Mouse (Mus musculus) adipocyte (in vitro differentiated cells): ENCODE results near the gene Zfp612.
A peak's percentile ranks its signal among the peaks of the same experiment; 100 is the strongest.
"Not testable (repeated sequence)": the region's sequence is repeated elsewhere in the genome, so short reads cannot be mapped to it uniquely, and the experiment has no call there.

Experiments used
- DNase-seq: peaks from one replicate; pipeline ENCODE4 v3.0.0-alpha.2; 2016; ENCODE audit warnings: low spot score

Gene Zfp612

GRCm38 (mm10) chr8:110079282-110080221 is at the start of gene Zfp612:
TSS of gene Zfp612 (plus strand) at chr8:110079746.
- DNase-seq: no peak

DNA sequence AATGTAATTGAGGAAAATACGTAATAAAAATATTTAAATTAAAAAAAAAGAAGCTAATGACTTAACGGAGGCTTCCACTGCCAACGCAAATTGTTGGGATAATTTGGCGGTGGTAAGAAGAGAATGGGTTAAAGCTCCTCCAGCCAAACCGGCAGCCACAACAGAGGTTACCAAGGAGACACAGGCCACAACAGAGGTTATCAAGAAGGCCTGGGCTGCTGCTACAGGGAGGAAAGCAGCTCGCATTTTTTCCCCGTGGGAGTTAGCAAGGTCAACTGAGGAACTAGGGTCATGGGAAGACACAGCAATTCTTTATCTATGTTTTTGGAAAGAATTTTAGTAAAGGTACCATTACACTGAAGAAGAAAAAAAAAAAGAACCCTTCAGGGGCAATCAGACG is 45.8 kb upstream of the Zfp612 start:
- DNase-seq: not testable (repeated sequence)

DNA sequence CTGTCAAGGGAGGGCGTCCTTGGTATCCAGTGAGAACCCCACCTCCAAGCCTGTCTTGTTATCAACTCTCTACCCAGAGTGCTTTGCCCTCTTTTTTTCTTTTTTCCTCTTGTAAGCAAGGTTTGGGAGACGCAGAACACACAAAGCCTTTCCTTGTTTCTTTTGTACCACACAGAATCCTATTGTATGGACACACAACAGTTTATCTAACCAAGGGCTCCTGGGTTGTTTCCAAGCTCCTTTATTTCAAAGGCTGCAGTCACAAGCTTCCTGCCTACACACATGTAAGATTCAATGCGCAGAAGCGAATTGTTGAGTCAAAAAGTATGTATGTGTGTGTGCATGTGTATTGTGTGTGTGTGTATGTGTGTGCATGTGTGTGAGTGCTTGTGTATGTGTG is 45.2 kb upstream of the Zfp612 start:
- no peak for DNase-seq

DNA sequence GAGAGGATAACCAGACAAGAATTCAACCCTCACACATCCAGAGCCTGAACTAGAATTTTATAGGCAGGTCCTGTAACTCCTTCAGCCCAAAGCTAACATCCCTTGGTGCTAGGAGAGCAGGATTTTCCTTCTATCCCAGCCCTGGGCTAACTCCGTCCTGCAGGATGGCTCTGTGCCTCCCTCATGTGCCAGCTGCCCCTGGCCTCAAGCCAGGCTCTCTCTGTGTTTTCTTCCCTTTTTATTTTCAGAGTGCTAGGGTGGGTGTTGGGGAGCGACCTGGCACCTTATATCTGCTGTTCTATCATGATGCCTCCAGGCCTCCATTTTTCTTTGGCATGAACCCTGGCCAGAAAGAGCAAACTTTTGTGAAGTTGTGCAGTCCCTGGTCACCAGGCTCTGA is 43.4 kb upstream of the Zfp612 start:
- no peak for DNase-seq

- no peak for DNase-seq
Measured at GRCm38 (mm10) chr8:110039216-110039615, 40.3 kb upstream of the Zfp612 start.

DNA sequence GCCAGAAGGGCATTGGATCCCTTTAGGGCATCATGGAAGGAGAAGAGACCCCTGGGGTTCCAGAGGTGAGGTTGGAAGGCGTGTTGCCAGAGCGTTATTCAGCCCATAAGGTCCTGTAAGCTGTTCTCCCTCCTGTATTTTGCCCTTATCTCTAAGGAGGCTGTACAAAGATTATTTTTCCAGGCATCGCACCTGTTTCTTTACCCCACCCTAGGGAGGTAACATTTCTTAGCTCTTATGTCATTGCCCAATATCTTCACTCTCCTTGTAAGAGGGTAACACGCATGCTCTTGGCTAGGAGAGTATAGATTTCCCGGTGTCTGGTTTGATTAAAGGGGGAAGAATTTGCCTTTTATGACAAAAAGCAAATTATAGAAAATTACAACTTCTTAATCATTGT is 39.9 kb upstream of the Zfp612 start, which contains the start of gene Chst4:
TSS of gene Chst4 (minus strand) at position 82 of the 400 bp plus-strand sequence.
- DNase-seq: no peak

- DNase-seq: no peak
Measured at GRCm38 (mm10) chr8:110040509-110040908, 39.0 kb upstream of the Zfp612 start.

DNA sequence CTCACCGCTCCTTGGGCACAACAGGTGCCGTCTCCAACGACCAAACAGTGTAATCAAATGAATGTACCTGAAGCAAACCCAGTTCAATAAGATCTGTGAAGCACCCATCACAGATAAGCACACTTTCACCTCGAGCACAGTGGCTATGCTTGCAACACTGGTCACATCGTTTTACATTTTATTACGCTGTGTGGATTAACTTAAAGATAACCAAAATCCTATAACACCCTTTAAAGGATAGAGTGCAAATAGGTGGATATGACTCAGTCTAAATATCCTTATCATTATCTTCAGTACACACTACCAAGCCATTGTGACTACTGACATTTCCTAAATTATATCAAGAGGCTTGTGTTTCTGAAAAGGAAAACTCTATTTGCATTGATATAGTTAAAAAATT is 28.3 kb upstream of the Zfp612 start:
- no peak for DNase-seq

DNA sequence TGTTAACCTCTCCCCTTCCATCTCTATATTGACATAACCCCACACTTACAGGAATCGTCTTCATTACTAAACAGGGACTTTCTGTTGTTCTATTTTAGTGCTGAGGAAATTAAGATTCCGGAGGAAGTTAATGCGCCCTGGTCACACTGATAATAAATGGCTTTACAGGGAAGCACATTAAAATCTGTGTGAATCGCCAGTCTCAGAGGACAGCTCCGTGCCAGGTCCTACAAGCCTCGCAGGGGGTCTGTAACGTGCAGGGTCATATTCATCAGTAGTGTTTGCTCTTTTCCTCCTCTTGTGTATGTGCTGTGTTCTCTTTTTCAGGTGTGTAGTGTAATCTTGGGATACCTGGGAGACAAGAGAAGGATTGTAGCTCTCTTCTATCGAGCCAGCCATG is 21.3 kb upstream of the Zfp612 start:
- no peak for DNase-seq

DNA sequence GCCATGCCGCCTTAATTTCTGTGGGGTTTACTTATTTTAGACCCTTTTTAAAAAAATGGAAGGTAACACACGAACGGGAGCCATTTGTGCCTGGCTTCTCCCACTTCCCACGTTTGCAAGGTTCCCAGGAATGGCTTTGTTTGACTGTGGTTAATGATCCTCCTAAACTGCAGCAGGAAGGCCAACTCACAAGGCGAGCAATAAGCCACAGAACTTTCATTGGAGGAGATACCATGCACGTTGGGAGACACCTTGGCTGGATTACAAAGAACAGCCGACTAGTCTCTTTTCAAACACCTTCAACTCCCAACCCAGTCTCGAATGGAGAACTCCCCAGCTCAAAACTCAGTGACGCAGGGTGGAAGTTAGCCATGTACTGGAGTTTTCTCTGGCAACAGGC is 15.4 kb upstream of the Zfp612 start:
- DNase-seq: no peak

- no peak for DNase-seq
Measured at GRCm38 (mm10) chr8:110064606-110065365, 14.8 kb upstream of the Zfp612 start.

DNA sequence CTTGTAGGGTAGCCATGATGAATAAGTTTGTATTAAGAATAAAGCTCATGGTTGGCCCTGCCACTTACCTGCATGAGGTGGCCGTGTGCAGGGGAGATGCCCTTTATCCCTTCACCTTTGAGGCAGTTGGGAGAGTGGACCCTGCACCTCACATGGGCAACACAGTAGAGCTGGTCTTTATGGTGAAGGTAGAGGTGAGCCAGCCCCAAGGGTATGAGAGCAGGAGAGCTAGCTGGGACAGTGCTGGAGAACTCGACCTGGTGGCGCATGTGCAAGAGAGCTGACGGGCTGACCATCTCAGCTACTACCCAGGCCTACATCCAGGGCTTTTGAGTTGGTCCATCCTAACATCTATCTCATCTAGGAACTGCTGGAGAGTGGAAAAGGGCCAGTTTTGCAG is 13.9 kb upstream of the Zfp612 start:
- DNase-seq: no peak

DNA sequence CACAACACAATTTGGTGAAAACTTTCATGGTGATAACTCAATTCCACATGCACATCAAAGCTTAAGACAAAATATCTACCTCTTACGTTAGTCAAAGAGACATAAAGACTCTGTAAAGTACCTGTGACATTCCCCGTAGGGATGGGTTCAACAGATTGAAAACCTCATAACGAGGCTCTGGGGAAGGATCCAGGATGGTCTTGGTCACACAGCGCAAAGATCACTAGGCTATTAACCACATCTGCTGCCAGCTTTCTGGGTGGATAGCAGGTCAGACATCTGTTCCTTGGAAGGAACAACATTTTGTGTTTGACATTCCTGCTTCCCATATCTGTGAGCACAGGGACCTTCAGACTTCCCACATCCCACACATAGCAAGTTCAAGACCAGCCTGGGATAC is 9.8 kb upstream of the Zfp612 start:
- DNase-seq: no peak

GRCm38 (mm10) chr8:110071600-110071999 is 7.9 kb upstream of the Zfp612 start:
- peak; percentile 75 for DNase-seq

DNA sequence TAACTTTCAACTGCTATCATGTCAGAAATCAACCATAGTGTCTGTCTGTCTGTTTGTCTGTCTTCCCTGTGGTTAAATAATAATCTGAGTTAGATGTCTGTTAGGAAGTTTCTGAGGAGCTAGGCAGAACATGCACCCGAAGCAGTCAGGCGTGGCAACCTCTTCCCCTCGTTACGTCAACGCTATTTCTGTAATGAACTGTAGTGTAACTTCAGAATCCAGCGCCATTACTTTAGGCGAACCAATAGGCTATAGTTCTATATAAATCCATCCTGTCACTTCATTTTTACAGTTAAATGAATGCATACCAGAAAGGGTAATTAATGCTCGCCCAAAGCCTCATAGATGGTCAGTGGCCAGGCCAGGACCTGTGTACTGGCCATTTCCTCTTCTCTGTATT is 5.0 kb upstream of the Zfp612 start:
- DNase-seq: no peak

DNA sequence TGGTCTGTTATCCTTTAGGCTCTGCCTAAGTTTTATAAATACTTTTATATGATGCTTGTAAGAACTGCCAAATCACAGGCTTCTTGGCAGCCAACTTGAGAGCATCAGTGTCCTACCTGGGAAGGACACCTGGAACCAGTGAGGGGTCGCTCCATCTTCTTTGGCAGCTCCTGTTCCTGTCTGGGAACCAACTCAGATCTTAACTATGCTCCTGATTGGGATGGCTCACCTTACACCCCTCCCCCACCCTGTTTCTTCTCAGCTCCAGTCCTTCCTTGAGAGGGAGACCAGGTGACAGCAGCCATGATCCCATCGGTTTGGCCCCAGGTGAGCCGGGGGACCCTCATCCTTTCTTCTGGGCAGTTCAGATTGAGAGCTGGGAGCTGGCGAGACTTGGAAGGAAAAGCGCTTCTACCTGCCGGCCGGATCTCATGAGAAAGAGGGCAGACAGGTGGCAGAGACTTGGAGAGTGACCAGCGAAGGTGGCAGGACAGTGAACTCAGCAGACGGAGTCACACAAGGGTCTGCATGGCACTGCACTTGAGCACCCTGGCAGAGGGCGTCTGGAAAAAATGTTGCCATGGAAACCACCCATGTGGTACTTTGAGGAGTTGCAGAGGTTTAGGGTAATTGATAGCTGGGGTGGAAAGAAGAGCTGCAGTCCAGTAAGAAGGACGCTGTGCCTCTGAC is 3.0 kb downstream of the Zfp612 start:
- no peak for DNase-seq

DNA sequence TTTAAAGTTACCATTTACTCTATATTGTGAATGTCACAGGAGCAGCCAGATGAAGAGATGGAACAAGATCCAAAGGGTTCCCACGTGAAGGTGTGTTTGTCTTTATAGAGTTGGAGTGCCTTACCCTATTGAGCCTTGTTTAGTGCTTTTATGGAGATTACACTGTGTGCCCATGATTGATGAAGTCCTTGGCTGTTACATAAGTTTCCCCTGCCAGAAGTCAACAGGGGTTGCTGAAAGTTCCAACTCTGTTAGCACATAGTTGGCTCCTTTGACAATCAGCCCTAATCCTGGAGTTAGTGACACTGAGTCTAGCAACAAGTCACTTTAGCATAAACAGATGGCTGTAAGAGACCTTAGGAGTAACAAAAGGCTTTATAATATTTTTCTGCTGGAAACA is 12.3 kb downstream of the Zfp612 start:
- peak; percentile 32 for DNase-seq

- DNase-seq: no peak
Measured at GRCm38 (mm10) chr8:110100907-110101306, 21.4 kb downstream of the Zfp612 start, which contains the start of gene Gm21964. TSS of gene Gm21964 (plus strand) at chr8:110101207.

DNA sequence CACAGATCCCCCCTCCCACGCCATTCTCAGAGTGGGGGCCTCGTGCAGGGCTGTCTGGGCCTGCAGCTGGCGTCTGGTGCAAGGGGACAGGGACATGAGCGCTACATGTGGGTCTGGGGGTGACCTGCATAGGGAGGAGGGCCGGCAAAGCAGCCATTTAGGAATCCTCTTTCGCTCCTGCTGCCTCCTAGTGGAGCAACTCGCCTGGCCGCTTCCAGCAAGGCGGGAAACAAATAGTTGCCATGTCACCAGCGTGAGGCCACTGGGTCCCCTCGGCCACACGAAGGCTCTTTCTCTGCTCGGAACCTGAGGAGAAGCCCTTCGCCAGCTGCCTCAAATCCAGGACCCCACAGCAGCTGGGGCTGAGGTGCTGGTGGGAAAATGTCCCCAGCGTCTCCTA is 22.1 kb downstream of the Zfp612 start:
- DNase-seq: no peak

DNA sequence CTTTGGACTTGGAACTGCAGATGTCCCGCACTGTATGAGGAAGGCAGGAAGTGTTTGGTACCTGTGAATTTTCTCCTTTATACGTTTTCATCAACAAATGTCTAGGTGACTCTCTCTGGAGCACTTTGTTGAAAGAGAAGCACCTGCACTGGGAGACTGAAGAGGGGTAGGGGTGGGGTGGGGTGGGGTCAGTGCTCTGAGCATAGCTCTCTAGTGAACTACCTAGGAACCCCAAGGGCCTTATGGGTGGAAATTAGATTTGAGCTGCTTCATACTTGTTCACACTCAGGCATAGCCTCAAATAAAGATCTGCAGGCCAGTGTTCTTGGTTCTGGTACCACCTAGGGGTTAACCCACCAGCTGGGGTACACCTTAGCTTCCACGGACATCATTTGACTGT is 23.1 kb downstream of the Zfp612 start, which contains the start of gene Gm17720:
TSS of gene Gm17720 (minus strand) at position 101 of the 400 bp plus-strand sequence.
- no peak for DNase-seq

GRCm38 (mm10) chr8:110119715-110120114 is 40.2 kb downstream of the Zfp612 start:
- peak; percentile 16 for DNase-seq

DNA sequence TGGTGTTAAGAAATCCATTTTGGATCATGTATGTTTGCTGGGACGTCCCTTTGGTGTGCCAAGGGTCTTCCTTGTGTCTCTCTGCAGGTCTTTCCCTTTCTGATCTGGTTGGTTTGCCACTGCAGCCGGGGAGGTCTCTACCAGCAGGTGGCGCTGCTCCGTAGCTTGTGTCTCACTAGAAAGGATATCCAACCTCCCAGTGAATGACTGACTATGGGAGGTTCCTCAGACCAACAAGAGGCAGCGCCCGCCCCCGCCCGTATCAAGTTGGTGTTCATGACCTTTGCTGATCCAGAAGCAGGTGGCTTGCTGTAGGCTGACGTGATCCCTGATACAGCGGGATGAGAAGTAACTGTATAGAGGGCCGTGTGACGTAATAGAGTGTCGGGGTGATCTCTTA is 51.0 kb downstream of the Zfp612 start:
- peak; percentile 68 for DNase-seq
